Mouse (Mus musculus) cerebellum, adult 11-12 months (tissue): ENCODE measurements around the gene Fez2.
A peak's percentile ranks its signal among the peaks of the same experiment; 100 is the strongest.

Experiments
- DNase-seq: peaks from one replicate; pipeline ENCODE4 v3.0.0; 2022

The Fez2 gene

GRCm38 (mm10) chr17:78406854-78407253 lies 11.1 kb downstream of the Fez2 start:
- peak; percentile 22 for DNase-seq

DNA sequence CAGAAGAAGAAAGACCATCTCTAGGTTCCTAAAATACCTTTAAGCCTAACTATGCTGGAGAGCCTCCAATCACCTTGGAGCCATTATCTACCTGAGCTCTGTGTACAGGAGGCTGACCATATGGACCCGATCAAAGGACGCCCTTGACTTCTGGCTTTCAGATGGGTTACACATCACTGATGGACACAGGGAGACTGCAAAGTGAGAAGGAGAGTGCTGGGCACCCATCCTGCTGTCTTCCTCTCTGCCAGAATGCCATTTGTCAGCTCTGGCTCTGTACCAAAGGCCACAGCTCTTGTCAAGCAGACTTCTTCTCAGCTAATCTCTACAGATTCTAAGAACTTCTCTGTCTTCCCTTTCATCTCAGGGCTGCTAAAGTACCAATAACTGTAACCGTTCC lies 12.6 kb downstream of the Fez2 start:
- DNase-seq, result peak; percentile 95

- no peak for DNase-seq
These were observed 14.1 kb downstream of the Fez2 start for GRCm38 (mm10) chr17:78403804-78404203.

DNA sequence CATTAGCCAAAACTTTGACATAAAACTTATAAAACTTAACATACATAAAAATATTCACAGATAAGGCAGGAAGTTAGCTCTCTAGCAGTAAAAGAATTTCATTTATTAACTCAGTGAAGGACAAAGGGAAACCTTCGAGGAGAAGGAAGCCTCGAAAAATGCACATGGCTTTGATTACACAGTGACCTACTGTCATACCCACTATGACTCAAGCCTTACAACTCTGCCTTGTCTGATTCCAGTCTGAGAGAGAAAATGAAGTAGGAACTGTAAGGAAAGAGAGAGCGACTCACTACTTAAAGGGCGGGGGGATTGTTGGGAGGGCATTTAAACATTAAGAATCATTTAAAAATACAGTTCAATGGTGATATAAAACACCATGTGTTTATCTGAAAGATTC lies 14.7 kb downstream of the Fez2 start:
- DNase-seq, result no peak

DNA sequence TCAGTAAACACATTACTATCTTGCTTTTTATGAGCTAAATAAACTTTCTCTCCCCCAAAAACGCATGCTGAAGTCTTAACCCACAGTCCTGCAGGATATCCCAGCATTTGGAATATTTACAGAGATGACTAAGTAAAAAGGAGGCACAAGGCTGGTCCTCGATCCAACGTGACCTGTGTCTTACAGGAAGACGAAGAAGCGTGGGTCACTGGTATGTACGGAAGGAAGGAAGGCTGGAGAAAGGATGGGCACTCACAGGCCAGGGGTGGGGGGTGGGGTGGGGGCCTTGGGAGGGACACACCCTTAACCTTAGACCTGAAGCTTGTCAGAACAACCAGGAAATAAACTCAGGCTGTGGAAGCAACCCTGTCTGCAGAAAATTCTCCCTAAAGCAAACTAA lies 15.8 kb downstream of the Fez2 start:
- no peak for DNase-seq

DNA sequence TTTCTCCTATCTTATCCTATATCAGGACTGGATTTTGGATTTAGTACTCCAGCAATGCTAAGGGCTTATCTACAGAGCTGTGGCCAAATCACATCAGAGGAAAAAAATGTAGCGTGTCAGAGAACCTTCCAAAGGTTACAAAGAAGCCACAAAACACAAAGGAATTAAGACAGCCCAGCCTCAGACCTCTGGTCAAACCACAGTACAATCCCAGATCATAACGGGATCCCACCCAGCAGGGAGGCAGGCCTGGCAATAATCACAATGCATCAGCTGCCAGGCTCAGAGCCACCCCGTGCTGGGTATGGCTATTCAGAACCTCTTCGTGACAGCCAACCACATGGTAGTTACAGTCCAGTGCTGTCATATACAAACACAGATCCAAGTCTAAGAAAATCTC lies 16.2 kb downstream of the Fez2 start:
- DNase-seq, result peak; percentile 86

DNA sequence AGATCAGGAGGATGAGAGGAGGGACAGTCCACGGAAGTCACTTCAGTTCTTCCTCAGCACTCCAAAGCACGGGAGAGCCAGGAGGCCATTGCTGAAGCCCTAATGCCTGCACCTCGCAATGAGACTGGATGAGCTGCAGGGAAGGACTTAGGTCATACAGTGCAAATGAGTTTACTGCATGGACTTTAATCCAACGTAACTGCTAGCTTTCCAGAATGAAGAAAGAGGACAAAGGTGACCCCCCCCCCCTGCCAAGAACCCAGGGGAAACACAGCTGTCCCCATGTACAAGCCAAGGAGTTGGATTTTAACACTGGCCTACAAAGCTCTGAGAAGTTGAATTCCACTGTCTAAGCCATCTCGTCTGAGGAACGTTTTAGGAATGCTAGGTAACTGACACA lies 16.6 kb downstream of the Fez2 start:
- DNase-seq, result no peak

- no peak for DNase-seq
These were observed 17.7 kb downstream of the Fez2 start for GRCm38 (mm10) chr17:78400130-78400840.

GRCm38 (mm10) chr17:78392401-78393087 lies 25.4 kb downstream of the Fez2 start:
- DNase-seq, result no peak

GRCm38 (mm10) chr17:78389573-78389972 lies 28.4 kb downstream of the Fez2 start:
- DNase-seq, result no peak

DNA sequence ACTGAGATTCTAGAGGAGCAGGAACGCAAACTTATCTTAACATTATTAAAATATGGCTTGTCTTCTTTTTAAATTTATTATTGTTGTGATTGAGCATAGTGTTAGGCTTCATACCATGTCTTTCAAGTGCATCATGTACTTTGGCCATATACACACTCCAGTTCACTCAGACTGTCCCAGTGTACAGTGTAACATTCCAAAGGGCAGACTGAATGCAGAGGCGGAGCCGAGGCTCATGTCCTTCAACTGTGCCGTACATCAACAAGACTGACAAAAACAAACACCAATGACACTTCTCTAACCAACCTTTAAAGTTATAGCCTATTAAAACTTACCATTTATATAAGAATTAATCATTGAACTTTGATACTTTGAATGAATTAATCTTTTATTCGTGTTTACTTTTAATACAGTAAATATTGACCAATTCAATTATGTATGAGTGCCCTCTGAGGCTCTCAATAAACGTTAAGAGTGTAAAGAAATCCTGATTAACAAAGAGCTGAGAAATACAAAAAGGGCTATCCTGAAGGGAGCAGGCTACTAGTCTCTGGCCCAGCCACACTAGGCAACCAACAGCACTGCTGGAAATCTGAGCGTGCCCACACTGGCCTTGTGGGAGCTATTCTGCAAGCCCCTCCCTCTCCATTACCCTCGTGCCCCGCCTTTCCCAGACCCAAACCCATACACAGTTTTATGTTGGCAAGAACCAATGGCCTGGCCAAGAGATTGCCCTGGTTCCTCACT lies 29.7 kb downstream of the Fez2 start:
- DNase-seq, result no peak

- DNase-seq, result no peak
These were observed 30.3 kb downstream of the Fez2 start for GRCm38 (mm10) chr17:78387665-78388064.

- DNase-seq, result no peak
These were observed 35.6 kb downstream of the Fez2 start for GRCm38 (mm10) chr17:78382321-78382720.

DNA sequence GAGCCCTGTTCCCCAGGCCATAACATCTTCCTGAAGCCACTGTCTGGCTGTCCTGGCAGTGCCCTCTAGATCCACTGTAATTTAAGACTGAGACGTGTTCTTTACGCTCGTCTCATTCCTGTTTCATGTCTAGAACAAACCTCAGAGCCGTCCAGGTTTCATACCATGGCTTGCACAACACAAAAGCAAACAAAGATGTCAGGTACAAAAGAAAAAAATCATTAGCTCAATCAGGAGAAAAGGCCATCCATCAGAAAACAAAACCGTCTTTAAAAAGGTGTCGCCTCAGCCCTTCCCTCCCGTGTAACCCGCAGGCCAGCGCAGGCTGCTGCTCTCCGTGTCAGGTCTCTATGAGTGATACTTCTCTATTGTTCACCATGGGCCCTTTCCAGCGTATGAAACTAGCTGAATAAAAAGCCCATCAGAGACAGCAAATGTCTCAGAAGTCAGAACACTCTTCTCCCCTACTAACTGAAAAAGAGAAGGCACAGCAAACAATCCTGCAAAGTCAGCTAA lies 38.2 kb downstream of the Fez2 start:
- DNase-seq, result no peak

- DNase-seq, result no peak
These were observed 38.7 kb downstream of the Fez2 start for GRCm38 (mm10) chr17:78379079-78379729.

GRCm38 (mm10) chr17:78376587-78376986 lies 41.4 kb downstream of the Fez2 start:
- DNase-seq, result no peak

GRCm38 (mm10) chr17:78374756-78375155 lies 43.2 kb downstream of the Fez2 start:
- no peak for DNase-seq

DNA sequence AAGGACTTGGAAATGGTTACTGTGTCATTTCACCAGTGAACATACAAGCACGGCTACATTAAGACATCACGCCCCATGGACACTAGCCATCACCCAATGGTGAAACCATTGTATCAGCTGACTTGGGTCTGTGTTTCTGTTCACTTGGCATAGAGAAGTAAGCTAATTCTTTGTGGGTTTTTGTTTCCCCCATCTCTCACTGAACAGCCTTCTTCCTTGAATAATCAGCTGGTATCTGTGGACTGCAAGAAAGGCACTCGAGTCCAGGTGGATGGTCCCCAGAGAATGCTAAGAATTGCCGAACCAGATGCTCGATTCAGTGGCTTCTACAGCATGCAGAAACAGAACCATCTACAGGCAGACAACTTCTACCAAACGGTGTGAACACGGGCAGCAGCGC lies 44.1 kb downstream of the Fez2 start:
- DNase-seq, result no peak

DNA sequence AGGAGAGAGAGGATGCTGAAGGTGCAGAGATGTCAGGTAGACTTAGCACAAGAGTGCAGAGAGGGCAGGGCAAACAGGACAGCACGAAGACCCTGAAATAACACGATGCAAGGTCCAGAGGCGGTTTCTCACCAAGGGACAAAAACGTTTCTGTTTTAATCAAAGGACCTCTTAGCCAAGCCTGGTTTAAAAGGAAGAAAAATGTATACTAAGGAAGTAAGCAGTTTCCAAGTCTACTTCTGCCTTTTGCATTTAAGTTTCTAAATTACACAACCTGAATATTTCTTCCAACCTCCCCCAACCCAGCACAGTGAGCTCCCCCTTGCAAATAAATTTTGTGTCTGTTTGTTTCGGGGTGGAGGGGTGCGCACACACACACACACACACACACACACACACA lies 44.8 kb downstream of the Fez2 start:
- DNase-seq, result no peak

DNA sequence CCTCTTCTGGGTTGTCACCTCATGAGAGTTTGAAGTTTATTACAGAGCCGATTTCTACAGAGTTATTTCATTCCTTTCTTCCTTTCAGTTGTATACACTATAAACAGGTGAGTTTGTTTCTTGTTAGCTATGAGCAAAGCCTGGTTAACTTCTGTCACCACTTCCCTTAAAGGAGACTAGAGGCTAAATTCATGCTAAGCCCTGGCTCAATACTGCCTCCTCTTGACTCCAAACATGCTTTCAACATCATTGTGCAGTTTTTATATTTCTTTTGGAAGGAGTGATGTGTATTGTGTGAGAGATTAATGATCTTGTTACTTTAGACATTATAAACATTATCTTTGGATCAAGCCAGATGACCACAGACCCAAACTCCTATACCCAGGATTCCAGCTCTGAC lies 47.5 kb downstream of the Fez2 start:
- DNase-seq, result no peak

DNA sequence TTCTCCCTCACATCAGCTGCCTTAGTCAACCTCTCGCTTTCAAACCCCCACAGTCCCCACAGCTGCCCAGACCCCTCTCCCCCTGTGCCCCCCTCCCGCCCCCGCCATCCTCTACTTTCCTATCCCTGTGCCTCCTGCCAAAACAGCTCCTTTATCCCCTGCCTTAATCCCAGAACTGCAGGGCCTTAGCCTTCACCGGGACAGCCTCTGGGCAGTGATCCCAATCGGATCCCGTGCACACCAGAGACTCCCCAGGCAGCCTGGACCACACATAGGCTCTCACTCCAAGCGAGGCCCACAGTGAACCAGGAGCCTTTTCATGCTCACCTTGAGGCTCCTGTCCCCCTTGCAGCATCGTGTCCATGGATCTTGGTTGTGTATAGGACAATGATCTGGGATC lies 49.5 kb downstream of the Fez2 start:
- DNase-seq, result no peak

GRCm38 (mm10) chr17:78366070-78366469 lies 51.9 kb downstream of the Fez2 start:
- DNase-seq, result no peak
